Mouse (Mus musculus): Measurements from ENCODE around the gene Litaf. TPM values are rescaled to one million over a fixed set of nuclear protein-coding genes. Genes with fewer than 3 reads are reported as not detected.
A peak's percentile ranks its signal among the peaks of the same experiment; 100 is the strongest.
"Not testable (repeated sequence)": the region's sequence is repeated elsewhere in the genome, so short reads cannot be mapped to it uniquely, and the experiment has no call there.

Gene Litaf
- polyA plus RNA-seq, 1 experiment from 2014 or later = 34.8 TPM

DNA sequence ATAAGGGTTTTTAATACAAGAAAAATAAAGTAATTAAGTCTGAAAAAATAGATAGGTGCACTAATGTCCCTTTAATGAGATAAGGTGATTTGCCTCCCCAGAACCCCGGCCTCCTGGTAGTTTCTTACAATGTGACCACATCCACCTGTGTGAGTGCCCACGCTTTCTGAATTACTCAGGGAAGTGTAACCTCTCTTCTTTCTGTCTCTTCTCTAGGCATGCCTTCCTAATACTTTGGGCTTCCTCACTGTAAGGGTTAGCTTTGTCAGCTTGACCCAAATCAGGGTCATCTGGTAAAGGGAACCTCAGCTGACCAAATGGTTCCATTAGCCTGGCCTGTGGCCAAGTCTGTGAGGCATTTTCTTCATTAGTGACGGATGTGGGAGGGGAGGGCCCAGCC lies 51.5 kb downstream of the Litaf start:
- no peak for ATAC-seq
- Histone ChIP-seq H3K36me3 (no peaks in the 10 kb centered on the region), H3K4me3 (no peak overlapping the region), H3K27me3 (replicated peaks) (no peaks in the 10 kb centered on the region), H3K9ac (no peak overlapping the region), H3K4me1 (peaks cover 5% of the 10 kb centered on the region), H3K27ac (no peak overlapping the region), H3K4me2 (no peak overlapping the region), H3K9me3 (replicated peaks) (no peaks in the 10 kb centered on the region)
- 75% methylated on average over 3 of the region's 3 CpGs for whole genome bisulfite sequencing (ENCODE audit: insufficient replicate concordance)

- H3K27ac ChIP-seq, ATAC-seq: not testable (repeated sequence)
- WGBS (ENCODE audit: insufficient replicate concordance) = 78% methylated on average over 15 of the region's 19 CpGs
Observed at GRCm38 (mm10) chr16:11013464-11014147, 52.4 kb downstream of the Litaf start.

DNA sequence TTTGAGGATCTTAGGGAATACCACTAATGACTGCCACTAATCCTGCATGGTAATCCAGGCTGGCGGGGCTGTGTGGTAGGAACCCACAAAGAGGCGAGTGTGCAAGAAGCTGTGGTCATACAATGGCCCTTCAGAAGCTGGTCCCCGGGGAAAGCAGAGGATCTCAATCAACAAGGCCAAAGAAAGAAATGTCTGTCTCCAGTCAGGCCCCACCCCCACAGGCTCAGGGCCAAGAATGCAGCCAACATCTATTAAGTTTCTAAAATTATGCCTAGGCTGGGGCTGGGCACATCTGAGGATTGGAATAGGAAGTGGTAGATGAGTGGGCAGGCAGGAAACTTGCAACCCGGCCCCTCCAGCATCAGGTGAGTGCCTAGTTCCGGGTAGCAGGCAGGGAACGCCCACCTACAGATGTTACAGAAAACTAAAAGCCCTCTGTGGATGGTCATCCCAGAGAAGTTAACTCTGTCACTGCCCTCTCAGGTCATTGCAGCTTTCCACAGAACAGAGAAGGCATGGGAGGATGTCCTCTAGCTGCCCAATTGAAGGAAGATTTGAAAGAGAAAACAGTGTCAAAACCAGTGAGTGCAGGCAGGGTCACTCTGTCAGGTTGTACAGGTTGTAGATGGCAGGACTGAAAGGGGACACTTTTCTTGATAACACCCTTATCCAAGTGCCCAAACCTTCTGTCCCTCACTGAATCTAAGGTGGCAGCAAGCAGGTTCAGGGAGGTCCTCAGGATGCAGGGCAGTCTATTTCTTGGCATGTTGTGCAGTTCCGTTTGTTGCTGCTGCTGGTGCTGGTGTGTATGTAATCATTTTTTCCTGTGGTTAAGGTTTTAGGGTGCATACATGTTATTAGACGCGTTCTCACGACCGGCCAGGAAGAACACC lies 53.1 kb downstream of the Litaf start:
- WGBS (ENCODE audit: insufficient replicate concordance) = 58% methylated on average over 11 of the region's 11 CpGs

More at GRCm38 (mm10) chr16:11013464-11014147, 52.4 kb downstream of the Litaf start:
- H3K4me3 ChIP-seq; H3K4me2 ChIP-seq; H3K36me3 ChIP-seq; H3K9ac ChIP-seq; H3K27me3 ChIP-seq (replicated peaks); H3K9me3 ChIP-seq (replicated peaks): not testable (repeated sequence)
- H3K4me1 ChIP-seq = peaks cover 11% of the 10 kb centered on the region

GRCm38 (mm10) chr16:11011939-11012338 lies 54.0 kb downstream of the Litaf start:
- WGBS (ENCODE audit: insufficient replicate concordance) = 39% methylated on average over 4 of the region's 4 CpGs
- Histone ChIP-seq H3K27ac (no peak overlapping the region), H3K4me1 (peaks cover 22% of the 10 kb centered on the region), H3K9me3 (replicated peaks) (no peaks in the 10 kb centered on the region), H3K4me2 (no peak overlapping the region), H3K4me3 (no peak overlapping the region), H3K27me3 (replicated peaks) (no peaks in the 10 kb centered on the region), H3K36me3 (no peaks in the 10 kb centered on the region), H3K9ac (no peak overlapping the region)
- no peak for ATAC-seq

More for the DNA sequence above, 53.1 kb downstream of the Litaf start:
- Histone ChIP-seq H3K36me3 (no peaks in the 10 kb centered on the region), H3K27ac (no peak overlapping the region), H3K9me3 (replicated peaks) (no peaks in the 10 kb centered on the region), H3K4me2 (no peak overlapping the region), H3K4me1 (peaks cover 19% of the 10 kb centered on the region), H3K27me3 (replicated peaks) (no peaks in the 10 kb centered on the region), H3K9ac (no peak overlapping the region), H3K4me3 (no peak overlapping the region)
- no peak for ATAC-seq

DNA sequence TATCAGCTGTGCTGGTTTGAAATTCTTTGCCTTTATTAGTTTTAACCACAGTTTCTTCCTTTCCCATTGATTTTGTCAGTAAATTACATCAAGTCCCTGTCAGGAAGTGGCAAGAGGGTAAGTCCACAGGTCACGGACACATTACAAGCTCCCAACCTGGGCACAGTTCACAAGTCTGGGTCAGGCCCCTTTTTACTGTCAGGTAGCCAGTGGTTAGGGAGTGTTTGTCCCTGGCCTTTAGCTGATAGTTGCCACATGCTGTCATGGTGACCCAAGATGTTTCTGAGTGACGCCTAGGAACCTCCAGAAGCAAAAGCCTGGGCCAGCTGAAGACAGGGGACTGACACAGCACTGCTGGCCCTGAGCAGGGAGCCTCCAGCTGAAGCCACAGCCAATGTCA lies 54.8 kb downstream of the Litaf start:
- Histone ChIP-seq H3K4me3 (no peak overlapping the region), H3K27ac (no peak overlapping the region), H3K9me3 (replicated peaks) (no peaks in the 10 kb centered on the region), H3K27me3 (replicated peaks) (no peaks in the 10 kb centered on the region), H3K9ac (no peak overlapping the region), H3K4me1 (peaks cover 28% of the 10 kb centered on the region), H3K36me3 (no peaks in the 10 kb centered on the region), H3K4me2 (no peak overlapping the region)
- no peak for ATAC-seq
- 23% methylated on average over 2 of the region's 2 CpGs for WGBS (ENCODE audit: insufficient replicate concordance)

DNA sequence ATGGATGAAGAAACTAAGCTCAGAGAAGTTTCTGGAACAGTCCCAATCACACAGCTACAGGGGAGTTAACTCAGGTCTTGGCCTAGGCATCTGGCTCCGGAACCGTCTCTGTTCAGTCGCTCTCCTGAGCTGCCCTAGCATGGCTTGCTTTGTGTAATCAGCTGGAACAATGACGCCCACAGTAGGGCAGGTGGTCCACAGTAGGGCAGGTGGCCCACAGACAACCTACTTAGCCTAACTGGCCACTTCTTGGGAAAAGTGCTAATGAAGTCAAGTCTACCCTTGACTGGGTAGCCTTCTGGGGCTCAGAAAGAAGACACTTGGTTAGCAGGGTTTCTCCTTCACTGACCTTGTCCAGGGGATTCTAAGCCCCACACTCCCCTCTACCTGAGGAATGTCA lies 55.7 kb downstream of the Litaf start:
- WGBS (ENCODE audit: insufficient replicate concordance) = 72% methylated on average over 4 of the region's 4 CpGs
- Histone ChIP-seq H3K27me3 (replicated peaks) (no peaks in the 10 kb centered on the region), H3K4me2 (no peak overlapping the region), H3K4me1 (peaks cover 31% of the 10 kb centered on the region), H3K36me3 (no peaks in the 10 kb centered on the region), H3K27ac (no peak overlapping the region), H3K9ac (no peak overlapping the region), H3K9me3 (replicated peaks) (no peaks in the 10 kb centered on the region), H3K4me3 (no peak overlapping the region)
- ATAC-seq = no peak

DNA sequence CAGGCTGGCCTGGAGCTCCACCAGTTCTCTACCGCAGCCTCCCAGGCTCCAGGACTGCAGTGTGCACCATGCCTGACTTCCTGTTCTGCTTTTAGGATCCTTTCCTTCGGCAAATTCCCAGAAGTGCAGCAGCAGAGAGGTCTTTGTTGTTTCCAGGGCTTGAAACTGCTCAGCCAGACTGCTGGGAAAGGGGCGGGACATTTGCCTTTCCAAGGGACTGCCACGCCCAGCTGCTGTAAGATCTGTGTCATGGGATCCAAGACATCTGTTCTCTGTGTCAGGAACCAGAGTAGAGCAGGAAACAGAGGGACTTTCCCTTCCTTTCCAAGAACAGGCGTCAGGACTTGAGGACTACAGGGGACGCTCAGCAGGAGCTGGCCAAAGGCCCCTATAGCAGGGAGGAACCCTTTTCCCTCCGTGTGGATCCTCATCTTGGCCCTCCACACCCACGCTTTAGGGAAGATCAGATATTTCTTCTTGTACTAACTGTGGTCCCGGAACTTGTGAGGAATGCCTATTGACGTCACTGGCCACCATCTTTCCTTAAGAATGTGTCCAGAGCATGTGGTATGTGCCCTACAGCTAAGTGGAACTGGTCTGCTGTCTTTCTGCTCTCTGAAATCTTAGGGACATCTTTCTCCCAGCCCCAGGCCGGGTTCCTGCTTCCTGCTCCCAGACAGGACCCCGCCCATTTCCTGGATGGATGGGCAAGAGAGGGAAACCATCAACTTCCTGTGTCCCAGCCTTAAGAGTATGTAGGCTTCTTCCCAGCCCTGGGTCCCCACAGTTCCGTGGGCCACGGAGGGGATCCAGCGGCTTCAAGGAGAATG lies 57.6 kb downstream of the Litaf start:
- ATAC-seq = peak; percentile 50
- H3K9me3 ChIP-seq (replicated peaks) = no peaks in the 10 kb centered on the region
- WGBS (ENCODE audit: insufficient replicate concordance) = 22% methylated on average over 15 of the region's 15 CpGs
- H3K9ac ChIP-seq = no peak overlapping the region
- H3K4me2 ChIP-seq = peak overlapping the region; percentile 6
- no peaks in the 10 kb centered on the region for H3K36me3 ChIP-seq
- no peak overlapping the region for H3K4me3 ChIP-seq
- no peaks in the 10 kb centered on the region for H3K27me3 ChIP-seq (replicated peaks)
- peak overlapping the region; percentile 69 for H3K27ac ChIP-seq
- H3K4me1 ChIP-seq = peaks cover 31% of the 10 kb centered on the region

DNA sequence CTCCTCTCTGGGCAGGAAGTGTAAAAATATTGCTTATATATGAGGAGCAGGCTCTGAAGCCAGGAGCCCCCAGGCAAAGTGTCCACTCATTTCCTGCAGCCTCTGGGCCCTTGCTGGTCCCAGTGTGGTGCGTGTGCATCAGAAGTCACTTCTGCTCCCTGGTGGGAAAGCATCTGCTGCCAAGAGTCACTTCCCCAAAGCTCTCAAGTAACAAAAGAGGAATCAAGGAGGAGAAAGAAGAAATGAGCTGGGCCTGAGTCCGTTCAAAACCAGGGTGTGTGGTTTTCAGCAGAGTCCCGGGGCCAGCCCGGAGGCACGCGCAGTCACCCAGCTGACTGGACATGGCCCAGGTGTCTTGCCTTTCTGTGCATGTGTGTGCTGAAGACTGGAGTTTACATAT lies 59.9 kb downstream of the Litaf start:
- Histone ChIP-seq H3K36me3 (no peaks in the 10 kb centered on the region), H3K4me1 (peaks cover 39% of the 10 kb centered on the region), H3K27me3 (replicated peaks) (no peaks in the 10 kb centered on the region), H3K4me2 (no peak overlapping the region), H3K9ac (no peak overlapping the region), H3K27ac (peak overlapping the region; percentile 62), H3K4me3 (no peak overlapping the region), H3K9me3 (replicated peaks) (no peaks in the 10 kb centered on the region)
- 31% methylated on average over 6 of the region's 6 CpGs for WGBS (ENCODE audit: insufficient replicate concordance)
- no peak for ATAC-seq

DNA sequence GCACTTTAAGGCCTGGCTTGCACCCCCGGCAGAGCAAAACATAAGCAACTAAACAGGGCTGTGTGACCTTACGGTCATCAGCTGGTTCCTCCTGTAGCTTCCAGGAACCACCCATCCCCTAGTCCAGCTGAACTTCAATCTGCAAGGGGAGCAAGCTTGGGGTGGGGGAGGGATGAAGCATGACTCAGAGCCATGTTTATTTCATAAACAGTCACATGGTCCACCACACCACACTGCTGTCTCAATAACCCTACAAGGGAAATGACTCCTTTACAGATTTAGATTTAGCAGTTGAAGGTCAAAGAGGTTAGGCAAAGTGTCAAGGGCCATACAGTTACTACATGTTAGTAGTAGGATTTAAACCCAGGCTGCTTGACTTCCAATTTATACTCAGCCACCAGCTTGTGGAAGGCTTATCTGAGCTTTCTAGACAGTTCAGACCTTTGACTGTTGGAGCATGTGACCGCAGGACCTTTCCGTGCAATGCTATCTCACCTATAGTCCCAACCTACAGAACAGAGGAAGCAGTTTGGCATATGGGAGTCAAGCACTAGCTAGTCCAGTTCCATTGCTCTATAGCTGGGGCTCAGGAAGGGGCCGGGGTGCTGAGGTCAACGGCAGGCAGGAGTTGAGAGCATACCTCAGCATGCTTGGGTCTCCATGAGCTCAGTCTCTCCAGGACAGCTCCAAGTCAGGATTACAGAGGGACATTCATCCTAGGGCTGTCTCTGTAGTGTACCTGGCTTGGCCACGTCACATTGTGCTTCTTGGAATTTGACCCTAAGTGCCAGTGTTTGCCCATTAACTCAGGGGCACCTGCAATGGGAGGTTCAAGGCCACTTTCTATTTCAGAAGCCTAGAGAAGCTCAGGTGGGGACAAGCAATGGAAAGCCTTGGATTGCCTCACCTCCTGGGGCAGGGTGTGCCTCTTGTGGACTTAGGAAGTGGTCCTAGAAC lies 64.0 kb downstream of the Litaf start:
- Histone ChIP-seq H3K9ac (no peak overlapping the region), H3K9me3 (replicated peaks) (no peaks in the 10 kb centered on the region), H3K36me3 (no peaks in the 10 kb centered on the region), H3K27ac (no peak overlapping the region), H3K4me1 (peaks cover 32% of the 10 kb centered on the region), H3K4me2 (no peak overlapping the region), H3K4me3 (no peak overlapping the region), H3K27me3 (replicated peaks) (no peaks in the 10 kb centered on the region)
- 56% methylated on average over 7 of the region's 7 CpGs for WGBS (ENCODE audit: insufficient replicate concordance)
- ATAC-seq = peak; percentile 44; the same call in 1 of the 2 replicates

DNA sequence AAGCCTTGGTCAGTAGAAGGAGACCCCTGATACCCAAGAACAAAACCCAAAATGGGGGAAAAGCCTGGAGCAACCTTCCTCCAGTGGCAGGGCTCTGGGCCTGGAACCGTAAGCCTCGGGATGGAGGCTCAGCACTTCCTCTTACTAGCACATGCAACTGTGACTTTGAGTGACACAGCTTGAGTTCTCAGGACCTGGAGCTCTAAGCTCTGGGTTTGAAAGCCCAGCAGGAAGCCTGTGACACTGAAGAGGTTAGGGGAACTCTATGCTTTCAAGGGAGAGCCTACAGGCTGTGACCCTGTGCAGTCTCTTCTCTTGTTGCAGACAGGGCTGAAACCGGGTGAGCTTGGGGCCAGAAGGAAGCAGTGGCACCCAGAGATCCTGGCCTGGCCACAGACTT lies 66.1 kb downstream of the Litaf start:
- Histone ChIP-seq H3K27me3 (replicated peaks) (no peaks in the 10 kb centered on the region), H3K9me3 (replicated peaks) (no peaks in the 10 kb centered on the region), H3K4me2 (no peak overlapping the region), H3K27ac (no peak overlapping the region), H3K36me3 (no peaks in the 10 kb centered on the region), H3K4me3 (no peak overlapping the region), H3K4me1 (peaks cover 24% of the 10 kb centered on the region), H3K9ac (no peak overlapping the region)
- ATAC-seq = no peak
- 27% methylated on average over 3 of the region's 3 CpGs for WGBS (ENCODE audit: insufficient replicate concordance)

GRCm38 (mm10) chr16:10998224-10998623 lies 67.7 kb downstream of the Litaf start:
- H3K4me3 ChIP-seq = no peak overlapping the region
- no peak overlapping the region for H3K27ac ChIP-seq
- H3K36me3 ChIP-seq = no peaks in the 10 kb centered on the region
- no peaks in the 10 kb centered on the region for H3K27me3 ChIP-seq (replicated peaks)
- peaks cover 28% of the 10 kb centered on the region for H3K4me1 ChIP-seq
- no peak overlapping the region for H3K4me2 ChIP-seq
- ATAC-seq = no peak
- H3K9ac ChIP-seq = no peak overlapping the region
- WGBS (ENCODE audit: insufficient replicate concordance) = 74% methylated on average over 9 of the region's 9 CpGs
- no peaks in the 10 kb centered on the region for H3K9me3 ChIP-seq (replicated peaks)

All from liver, embryonic 12.5 days (tissue).